In genomic region chr5:14518131-14518832, GRCm38 (mm10) we compare ENCODE assay signal across 13 mouse cellular contexts. TPM values are rescaled to one million over a fixed set of nuclear protein-coding genes. Genes with fewer than 3 reads are reported as not detected.
"Had no signal": no experiment of that assay in that cellular context is flagged by ENCODE, and none has a peak within 500 bp of the region (broad histone marks: within the 10 kb centered on the region; RNA-seq: fewer than 3 reads in every experiment).

No protein-coding gene starts in this region.

- H3K9me3 ChIP-seq: limb, embryonic 13.5 days; midbrain, embryonic 13.5 days; neural tube, embryonic 15.5 days had no signal

- ATAC-seq: lung, postnatal 0 days; midbrain, embryonic 13.5 days had no signal

- H3K36me3 ChIP-seq: limb, embryonic 13.5 days had no signal

- H3K9ac ChIP-seq: limb, embryonic 13.5 days; liver, embryonic 14.5 days; midbrain, embryonic 13.5 days; neural tube, embryonic 15.5 days had no signal

- DNase-seq: kidney, postnatal 25 days; left cerebral cortex, postnatal 4 days; lung, adult 2 months; lung, postnatal 36 days; right cerebral cortex, adult 18-20 months; right cerebral cortex, postnatal 25 days had no signal

- H3K4me2 ChIP-seq: limb, embryonic 13.5 days; midbrain, embryonic 13.5 days; neural tube, embryonic 15.5 days had no signal

- H3K4me3 ChIP-seq: limb, embryonic 13.5 days; midbrain, embryonic 13.5 days; neural tube, embryonic 15.5 days had no signal

- H3K27ac ChIP-seq: limb, embryonic 13.5 days; liver, embryonic 14.5 days; midbrain, embryonic 13.5 days; neural tube, embryonic 15.5 days; stomach, postnatal 0 days had no signal

- H3K27me3 ChIP-seq: midbrain, embryonic 13.5 days; neural tube, embryonic 15.5 days had no signal

RNA-seq across cellular contexts. Expression of gene Pclo, which starts 3.6 kb away (rescaled TPM):
- total RNA-seq: megakaryocyte progenitor cell, adult 5-6 weeks had no signal
